Comparison of ENCODE assay signal across 7 mouse cellular contexts in genomic region chr6:28135001-28135401, GRCm38 (mm10). TPM values are rescaled to one million over a fixed set of nuclear protein-coding genes. Genes with fewer than 3 reads are reported as not detected.
DNase-seq lines count a peak whose midpoint lies in the region; ATAC-seq lines count a peak whose summit lies in the region.

Gene Grm8, minus strand, starts transcription at chr6:28135178.

- no peaks in the 10 kb centered on the region for H3K9me3 ChIP-seq in megakaryocyte, embryonic 14.5 days
- no peaks in the 10 kb centered on the region for H3K9me3 ChIP-seq in stomach, embryonic 16.5 days (replicated peaks; ENCODE audit: control insufficient read depth, low read length)

- no peak within 1 kb of the TSS for H3K27ac ChIP-seq in stomach, embryonic 16.5 days (ENCODE audit: low read length)

- peaks cover 25% of the 10 kb centered on the region for H3K4me1 ChIP-seq in megakaryocyte, embryonic 14.5 days
- H3K4me1 ChIP-seq in stomach, embryonic 16.5 days (ENCODE audit: control insufficient read depth, insufficient read depth, low read length) = peaks cover 6% of the 10 kb centered on the region; the same call in 1 of the 2 replicates

- DNase-seq in ovary, postnatal 36 days (ENCODE audit: low spot score) = peak; percentile 25
- no peak for DNase-seq in ovary, adult 18-20 months (ENCODE audit: low spot score)
- DNase-seq in cerebellum, adult 8-10 months = peak; percentile 4
- DNase-seq in kidney, postnatal 4 days = peak; percentile 55 to 63

- H3K27me3 ChIP-seq in megakaryocyte, embryonic 14.5 days (replicated peaks) = peaks cover 72% of the 10 kb centered on the region
- peaks cover 46% of the 10 kb centered on the region for H3K27me3 ChIP-seq in stomach, embryonic 16.5 days (ENCODE audit: control insufficient read depth, insufficient read depth, low read length)

- ATAC-seq in granulocyte monocyte progenitor cell, adult 5-6 weeks (replicated peaks; ENCODE audit: poor library complexity, severe bottlenecking) = peak; percentile 20
- ATAC-seq in stomach, embryonic 16.5 days (ENCODE audit: insufficient read depth, low FRiP score) = 0 out of 2 replicates have a peak, but pooled peaks have one; percentile 2

- H3K4me2 ChIP-seq in stomach, embryonic 16.5 days (ENCODE audit: low read depth, low read length) = peak within 1 kb of the TSS; percentile 97

- peak within 1 kb of the TSS; percentile 92 for H3K4me3 ChIP-seq in megakaryocyte, embryonic 14.5 days (replicated peaks)
- H3K4me3 ChIP-seq in stomach, embryonic 16.5 days (replicated peaks; ENCODE audit: low read length) = peak within 1 kb of the TSS; percentile 63

- no peaks in the 10 kb centered on the region for H3K36me3 ChIP-seq in megakaryocyte, embryonic 14.5 days (replicated peaks; ENCODE audit: low read length)
- H3K36me3 ChIP-seq in stomach, embryonic 16.5 days (ENCODE audit: control insufficient read depth, insufficient read depth, low read length) = no peaks in the 10 kb centered on the region

- peak within 1 kb of the TSS; percentile 65 for H3K9ac ChIP-seq in stomach, embryonic 16.5 days (ENCODE audit: low read length)

- under 1% methylated on average over 42 of the region's 42 CpGs for WGBS in stomach, embryonic 16.5 days

RNA-seq across cellular contexts. Expression of gene Grm8, which starts in this region (rescaled TPM):
- not detected in 2 replicates for total RNA-seq in granulocyte monocyte progenitor cell, adult 5-6 weeks (2014; fragmentation: Nextera tagmentation)
- total RNA-seq in granulocyte monocyte progenitor cell, adult 5-6 weeks (2017) = not detected in 2 replicates
- 0.02 TPM in 1 of 2 replicates, not detected in the other for polyA plus RNA-seq in megakaryocyte, embryonic 14.5 days (2012; ENCODE audit: insufficient read depth, low replicate concordance)
- 1.6 and 1.9 TPM in 2 replicates for polyA plus RNA-seq in stomach, embryonic 16.5 days (2015; fragmentation: Nextera tagmentation; extraction: Ambion mirVana)

Comparison
In these comparisons a context has a peak if more than half of its experiments do, and no peak if none do; other contexts are left out.
1. Peak in ATAC-seq in granulocyte monocyte progenitor cell, adult 5-6 weeks; RNA of the gene not detected or under 1 TPM.